Mouse (Mus musculus) E14TG2a.4 (cell line): Measurements from ENCODE around the gene Stam.

Experiments used
- CTCF ChIP-seq: conservative IDR thresholded peaks from 2 replicates; pipeline ENCODE4 v1.5.1; 2014; ENCODE audit warnings: low read length
- POU5F1 ChIP-seq: IDR thresholded peaks from 2 replicates; pipeline ENCODE4 v1.6.1; 2014; ENCODE audit warnings: low read length, borderline replicate concordance

- TF ChIP-seq CTCF (no peak), POU5F1 (no peak)
Measured at GRCm38 (mm10) chr2:14145311-14145710, 71.4 kb downstream of the Stam start.
